Comparison of ENCODE assay signal across 16 mouse cellular contexts in genomic region chr6:46232889-46233288, GRCm38 (mm10).
"Had no signal": no experiment of that assay in that cellular context is flagged by ENCODE, and none has a peak within 500 bp of the region (broad histone marks: within the 10 kb centered on the region; RNA-seq: fewer than 3 reads in every experiment).

No protein-coding gene starts in this region.

- H3K9ac ChIP-seq: kidney, embryonic 15.5 days; limb, embryonic 12.5 days; limb, embryonic 15.5 days; liver, embryonic 14.5 days; liver, postnatal 0 days had no signal

- DNase-seq: kidney, adult 11 months; kidney, adult 8-10 months; kidney, postnatal 10 days; kidney, postnatal 4 days; left cerebral cortex, postnatal 4 days; liver, postnatal 0 days; lung, postnatal 36 days; midbrain, embryonic 14.5 days; thymus, postnatal 25 days had no signal

- H3K27me3 ChIP-seq: kidney, embryonic 15.5 days; limb, embryonic 12.5 days; limb, embryonic 15.5 days had no signal

- H3K4me3 ChIP-seq: kidney, embryonic 15.5 days; limb, embryonic 12.5 days; limb, embryonic 15.5 days had no signal

- H3K4me1 ChIP-seq: kidney, embryonic 15.5 days; limb, embryonic 12.5 days; limb, embryonic 15.5 days had no signal

- ATAC-seq: liver, postnatal 0 days had no signal

- H3K27ac ChIP-seq: kidney, embryonic 15.5 days; limb, embryonic 12.5 days; limb, embryonic 15.5 days; liver, embryonic 14.5 days; stomach, postnatal 0 days had no signal

- H3K4me2 ChIP-seq: kidney, embryonic 15.5 days; limb, embryonic 12.5 days; limb, embryonic 15.5 days; liver, embryonic 11.5 days; midbrain, embryonic 11.5 days had no signal

- H3K9me3 ChIP-seq: kidney, embryonic 15.5 days; limb, embryonic 12.5 days; limb, embryonic 15.5 days had no signal

- H3K36me3 ChIP-seq: kidney, embryonic 15.5 days; limb, embryonic 12.5 days; limb, embryonic 15.5 days had no signal
